Mouse (Mus musculus) left cerebral cortex, adult 2 months (tissue): ENCODE data around the gene Enpp7. TPM values are rescaled to one million over a fixed set of nuclear protein-coding genes. Genes with fewer than 3 reads are reported as not detected.
A peak's percentile ranks its signal among the peaks of the same experiment; 100 is the strongest.

Source experiments
- DNase-seq, 2 experiments: peaks; one replicate each; pipeline ENCODE4 v3.0.0; 2021 to 2022; ENCODE audit warnings: low spot score in 2 of 2, mixed read lengths in 1 of 2; ENCODE audit errors: extremely low spot score in 1 of 2
- H3K27ac ChIP-seq: fragments of 200-600 bp; 2 replicates; pipeline ENCODE4 v1.8.1; 2022
- H3K4me3 ChIP-seq: fragments of 200-600 bp; 2 replicates; pipeline ENCODE4 v1.8.1; 2022
- CTCF ChIP-seq: fragments of 200-600 bp; IDR thresholded peaks from 2 replicates; pipeline ENCODE4 v1.8.1; 2022; ENCODE audit warnings: antibody characterized with exemption, mild to moderate bottlenecking, moderate library complexity
- intact Hi-C: fragments of 180-260 bp; cut with DNase I; formaldehyde crosslinking; loops from one replicate; pipeline ENCODE4 v1.15.1; 2025
- total RNA-seq, 2 experiments: library from RNA; stranded (reverse); gene quantifications; 2 replicates each; pipeline ENCODE4 v1.2.3; 2021

Enpp7 gene
- total RNA-seq, 2 experiments from 2014 or later: not detected

DNA sequence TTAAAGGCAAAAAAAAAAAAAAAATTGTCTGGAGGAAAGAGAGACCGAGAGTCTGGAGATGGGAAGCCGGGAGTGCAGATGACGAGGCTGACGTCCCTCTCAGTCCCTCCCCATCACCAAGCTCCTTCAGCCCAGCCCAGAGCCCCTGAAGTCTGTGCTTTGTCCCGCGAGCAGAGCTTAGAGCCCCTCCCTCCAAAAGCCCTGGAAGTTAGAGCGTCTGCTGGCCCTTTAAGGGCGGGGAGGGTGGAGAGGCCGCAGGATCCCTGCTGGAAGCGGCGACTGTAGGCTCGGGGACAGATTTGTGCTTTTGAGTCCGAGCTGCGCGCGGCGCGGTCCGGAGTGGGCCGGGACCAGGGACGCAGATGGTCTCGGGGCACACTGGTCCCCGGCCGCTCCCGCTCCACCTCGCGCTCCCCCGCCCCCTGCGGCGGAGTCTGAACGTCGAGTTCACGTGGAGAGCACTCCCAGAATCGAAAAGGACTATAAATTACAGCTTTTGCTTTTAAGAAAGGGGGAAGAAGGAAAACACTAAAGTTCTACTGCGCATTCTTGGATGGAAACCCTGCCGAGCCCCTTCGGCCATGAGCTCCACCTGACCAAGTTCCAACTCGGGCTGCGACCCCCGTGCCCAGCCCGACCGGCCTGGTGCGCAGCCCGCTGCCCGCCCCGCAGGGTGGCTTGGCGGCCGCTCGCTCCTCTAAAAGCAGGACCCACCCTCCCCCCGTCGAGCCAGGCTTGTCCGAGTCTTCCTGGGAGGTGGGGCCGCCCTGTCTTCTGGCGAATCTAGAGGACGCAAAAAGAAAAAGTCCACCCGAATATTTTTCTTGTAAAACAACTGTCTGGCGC is 49.2 kb downstream of the Enpp7 start:
- Histone ChIP-seq H3K4me3 (peak overlapping the region; percentile 48), H3K27ac (no peak overlapping the region)
- DNase-seq: peak in 1 of 2 experiments; percentile 26
- TF ChIP-seq CTCF: no peak
- intact Hi-C loops: no loop called here

DNA sequence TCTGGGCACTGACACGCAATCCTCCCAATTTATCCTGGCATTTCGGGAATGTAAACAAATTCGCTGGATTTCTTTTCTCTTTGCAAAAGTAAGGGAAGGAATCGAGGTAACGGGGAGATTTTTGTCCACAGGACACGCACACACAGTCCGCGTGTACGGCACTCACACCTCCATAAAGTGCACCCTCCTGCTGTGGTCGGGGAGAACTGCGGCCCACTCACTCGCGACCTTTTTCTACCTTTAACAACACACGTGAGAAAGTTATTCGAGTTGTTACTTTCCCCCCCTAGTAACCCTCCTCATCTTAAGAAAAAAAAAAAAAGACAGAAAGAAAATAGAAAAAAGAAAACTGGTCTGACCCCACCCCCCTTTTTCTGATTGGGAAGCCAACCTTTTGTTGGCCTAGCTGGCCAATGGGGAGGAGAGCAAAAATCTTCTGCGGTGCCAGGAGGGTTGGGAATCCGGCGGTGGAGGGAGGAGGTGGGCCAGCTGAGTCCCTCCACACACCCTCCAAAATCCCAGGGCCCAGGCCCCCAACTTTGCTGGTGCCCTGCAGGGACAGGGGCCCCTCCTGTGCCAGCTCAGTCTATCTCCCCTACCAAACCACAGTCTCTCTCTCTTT is 49.9 kb downstream of the Enpp7 start:
- Histone ChIP-seq H3K27ac (no peak overlapping the region), H3K4me3 (peak overlapping the region; percentile 48; the same call in 1 of the 2 replicates)
- intact Hi-C loops: no loop called here
- no peak for DNase-seq
- TF ChIP-seq CTCF: no peak

DNA sequence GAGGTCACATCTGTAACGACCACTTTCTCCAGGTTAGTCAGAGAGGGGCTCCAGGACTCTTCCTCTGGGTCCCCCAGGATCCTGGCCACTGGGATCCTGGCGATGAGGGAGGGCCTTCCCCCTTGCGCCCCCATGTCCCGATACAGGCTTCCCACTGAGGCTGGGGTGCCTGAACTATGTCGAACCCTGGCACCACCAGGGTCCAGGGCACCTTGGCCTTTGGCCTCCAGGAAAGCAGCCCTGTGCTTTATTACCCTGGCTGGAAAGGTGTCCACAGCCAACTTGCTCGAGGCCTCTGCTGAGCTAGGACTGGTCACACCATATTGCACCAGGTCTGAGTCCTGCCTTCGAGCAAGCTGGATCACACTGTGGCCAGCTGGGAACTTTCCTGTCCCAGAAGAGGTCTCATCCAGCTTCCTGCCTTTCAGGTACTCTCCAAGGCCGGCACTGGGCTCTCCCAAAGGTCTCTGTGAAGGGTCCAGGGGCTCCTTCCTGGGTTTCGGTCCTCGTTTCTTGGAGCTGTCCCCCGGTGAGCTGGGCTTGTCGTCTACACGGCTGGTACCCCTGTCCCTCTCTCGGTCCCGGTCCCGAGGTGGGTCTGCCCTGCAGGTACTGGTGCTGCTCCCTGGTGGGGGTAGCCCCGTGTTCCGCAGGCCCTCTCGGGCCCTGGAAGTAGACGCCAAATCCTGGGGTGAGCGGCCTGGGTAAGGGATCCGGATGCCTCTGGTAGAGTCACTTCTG is 50.9 kb downstream of the Enpp7 start:
- Histone ChIP-seq H3K4me3 (no peak overlapping the region), H3K27ac (no peak overlapping the region)
- intact Hi-C loops: no loop called here
- no peak for TF ChIP-seq CTCF
- DNase-seq: no peak

DNA sequence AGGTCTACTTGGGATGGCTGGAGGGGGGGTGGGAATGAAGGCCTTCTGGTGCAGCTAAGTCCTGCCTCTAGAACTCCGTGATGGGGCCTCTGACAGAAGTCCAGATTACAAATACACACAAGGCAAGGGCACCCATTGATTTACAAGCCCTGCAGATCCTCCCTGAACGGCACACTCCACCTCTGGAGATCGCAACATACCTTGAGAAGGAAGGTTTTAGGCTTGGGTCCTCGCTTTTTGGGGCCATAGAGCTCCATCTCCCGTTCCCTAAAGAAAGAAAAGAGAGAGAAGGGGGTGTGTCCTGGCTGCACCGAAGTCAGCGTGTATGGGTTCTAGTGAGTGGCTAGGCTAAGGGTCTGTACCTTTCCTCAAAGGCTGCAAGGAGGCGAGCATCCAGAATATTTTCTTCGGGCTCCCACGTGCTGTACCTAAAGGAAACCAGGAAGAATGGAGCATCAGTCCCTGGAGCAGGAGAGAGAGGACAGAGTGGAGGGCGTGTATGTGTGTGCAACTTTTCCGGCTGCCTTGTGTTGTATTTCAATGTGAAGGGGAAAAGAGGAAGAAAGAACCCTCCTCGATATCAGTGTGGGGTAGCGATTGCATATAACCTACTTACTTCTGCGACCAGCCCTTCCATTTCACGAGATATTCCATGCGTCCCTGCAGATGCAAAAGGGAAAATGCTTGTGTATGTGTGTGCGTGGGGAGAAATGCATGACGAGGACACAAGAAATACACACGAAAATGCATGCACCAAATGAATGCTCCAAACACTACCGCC is 51.9 kb downstream of the Enpp7 start:
- DNase-seq: no peak
- intact Hi-C loops: no loop called here

DNA sequence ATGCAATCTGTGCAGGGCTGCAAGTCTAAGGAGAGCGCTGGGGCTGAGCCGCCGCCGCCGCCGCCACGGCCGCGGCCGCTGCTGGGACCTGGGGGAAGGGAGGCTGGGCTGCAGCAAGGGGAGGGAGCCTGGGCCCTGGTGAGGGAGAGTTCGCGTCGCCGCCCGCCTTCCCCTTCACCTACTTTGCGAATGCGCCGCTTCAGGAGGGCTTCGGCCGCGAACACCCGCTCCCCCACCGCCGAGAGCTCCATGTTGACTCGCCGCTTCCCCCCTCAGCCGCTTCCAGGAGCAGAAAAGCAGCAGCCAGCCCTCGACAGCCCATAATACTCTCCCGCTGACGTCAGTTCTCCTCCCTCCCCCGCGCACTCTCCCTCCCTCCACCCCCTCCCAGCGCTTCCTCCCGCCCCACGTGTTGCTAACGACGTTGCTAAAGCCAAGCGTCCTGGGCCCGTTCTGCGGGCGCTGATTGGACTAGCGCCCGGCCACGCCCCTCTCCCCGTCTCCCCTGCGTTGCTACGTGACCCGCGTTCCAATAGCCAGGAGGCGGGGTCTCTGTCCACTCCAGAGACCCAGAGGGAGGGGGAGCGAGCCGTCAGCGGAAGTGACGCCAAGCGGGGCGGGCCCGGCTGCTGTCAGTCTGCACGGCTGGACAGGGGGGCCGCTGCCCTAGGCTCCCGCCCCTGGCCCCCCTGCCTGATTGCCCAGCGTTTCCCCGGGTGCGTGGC is 52.8 kb downstream of the Enpp7 start, which contains the start of gene Cbx8:
Gene Cbx8, minus strand, starts transcription at position 370 of the 725 bp plus-strand sequence.
- intact Hi-C loops: loop anchor here (1.0 kb wide), 2 partner anchors 18 to 45 kb away; partner anchors contain the start of gene Cbx2
- DNase-seq: peak; percentile 99 to 100
- no peak for TF ChIP-seq CTCF
- Histone ChIP-seq H3K27ac (peak within 1 kb of the TSS; percentile 95), H3K4me3 (peak within 1 kb of the TSS; percentile 93)

More for the DNA sequence above, 51.9 kb downstream of the Enpp7 start:
- Histone ChIP-seq H3K4me3 (peak overlapping the region; percentile 93), H3K27ac (peak overlapping the region; percentile 95)
- TF ChIP-seq CTCF: no peak

DNA sequence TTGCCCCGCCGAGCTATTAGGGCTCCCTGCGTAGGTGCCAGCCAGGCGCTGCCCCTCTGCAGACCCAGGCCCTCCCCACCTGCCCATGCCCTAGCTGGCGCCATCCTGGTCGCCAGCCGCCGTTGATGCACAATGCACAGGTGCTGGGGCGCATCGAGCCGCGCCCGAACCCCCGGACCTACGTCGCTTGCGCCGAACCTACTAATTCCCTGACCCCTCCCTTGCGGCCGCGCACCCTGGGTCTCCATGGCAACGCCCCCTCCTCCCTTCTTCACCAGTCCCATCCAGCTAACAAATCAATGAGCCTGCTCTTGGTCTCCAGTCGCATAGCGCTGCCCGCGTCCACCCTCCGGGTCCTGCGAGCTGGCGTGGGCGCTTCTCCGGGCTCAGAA is 53.3 kb downstream of the Enpp7 start:
- intact Hi-C loops: loop anchor here (1.0 kb wide), 2 partner anchors 19 to 44 kb away; partner anchors contain the start of gene Cbx2
- TF ChIP-seq CTCF: no peak
- no peak for DNase-seq
- H3K4me3 ChIP-seq: peak overlapping the region; percentile 93
- H3K27ac ChIP-seq: peak overlapping the region; percentile 88

DNA sequence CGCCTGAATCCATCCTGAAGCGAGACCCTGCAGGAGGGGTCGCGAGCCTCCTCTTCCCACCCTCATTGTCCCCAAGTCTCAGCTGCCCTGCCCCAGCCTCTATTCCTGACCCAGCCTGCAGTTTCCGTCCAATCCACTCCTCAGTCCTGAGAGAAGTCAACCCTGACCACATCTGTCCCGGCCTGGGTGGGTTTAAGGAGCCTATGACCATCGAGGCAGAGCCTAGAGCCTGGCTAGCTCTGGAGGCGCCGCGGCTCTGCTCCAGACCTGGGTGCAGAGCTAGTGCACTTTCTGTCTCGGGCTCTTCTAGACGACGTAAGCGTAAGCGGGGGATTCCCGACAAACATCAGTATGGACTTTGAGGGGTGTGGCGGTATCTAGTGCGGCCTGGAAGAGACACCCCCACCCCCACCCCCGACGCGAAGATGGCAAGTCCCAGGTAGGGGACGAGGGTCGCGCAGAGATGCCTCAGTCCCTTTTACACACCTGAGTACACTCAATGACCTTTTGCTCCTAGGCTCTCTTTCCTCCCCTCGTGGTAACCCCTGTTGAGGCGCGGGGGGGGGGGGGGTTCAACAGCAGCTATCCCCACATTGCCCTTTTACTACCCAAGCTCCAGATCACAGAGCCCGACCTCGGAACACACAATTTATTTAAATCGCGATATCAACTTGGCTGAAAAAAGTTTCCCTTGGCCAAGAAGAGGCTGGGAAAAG is 53.9 kb downstream of the Enpp7 start:
- TF ChIP-seq CTCF: no peak
- DNase-seq: no peak
- Histone ChIP-seq H3K4me3 (peak overlapping the region; percentile 93), H3K27ac (no peak overlapping the region)
- intact Hi-C loops: loop anchor here (1.0 to 2.0 kb wide), 3 partner anchors 15 to 43 kb away; partner anchors contain the start of gene Cbx2

Other genes with a start within 250 kb of the Enpp7 start
- 100 to 1,000 TPM; 345 to 353 TPM for gene Rbfox3, start 76.6 kb upstream of the Enpp7 start, total RNA-seq
- 1 to 10 TPM; 3.2 to 3.4 TPM for gene Cbx2, start 34.8 kb downstream of the Enpp7 start, total RNA-seq
- 10 to 100 TPM; 11.1 to 11.2 TPM for gene Cbx8, start 52.8 kb downstream of the Enpp7 start, total RNA-seq
- 10 to 100 TPM; 51.4 to 54.3 TPM for gene Cbx4, start 98.0 kb downstream of the Enpp7 start, total RNA-seq
- gene Tbc1d16, start 240.3 kb downstream of the Enpp7 start, total RNA-seq: 10 to 100 TPM; 25.2 to 34.6 TPM
- 1 to 10 TPM; 1.3 to 1.5 TPM for gene Ccdc40, start 240.4 kb downstream of the Enpp7 start, total RNA-seq